Mouse (Mus musculus): ENCODE results near the gene Blnk. TPM values are rescaled to one million over a fixed set of nuclear protein-coding genes. Genes with fewer than 3 reads are reported as not detected.
A peak's percentile ranks its signal among the peaks of the same experiment; 100 is the strongest.

Gene Blnk
- polyA plus RNA-seq, 1 experiment from 2014 or later, result 22.6 TPM

GRCm38 (mm10) chr19:41007733-41008132, 13.4 kb upstream of the Blnk start:
- Histone ChIP-seq H3K4me2 (ENCODE audit: low read depth, low read length) (no peak overlapping the region), H3K27ac (ENCODE audit: low read length) (peak overlapping the region; percentile 77)
- peak; percentile 92 for ATAC-seq

GRCm38 (mm10) chr19:41007326-41007725, 13.0 kb upstream of the Blnk start:
- peak overlapping the region; percentile 77 for H3K27ac ChIP-seq (ENCODE audit: low read length)

More at GRCm38 (mm10) chr19:41007733-41008132, 13.4 kb upstream of the Blnk start:
- 38% methylated on average over 4 of the region's 4 CpGs for WGBS
- Histone ChIP-seq H3K9me3 (ENCODE audit: control insufficient read depth, low read length) (no peaks in the 10 kb centered on the region), H3K9ac (ENCODE audit: low read depth, low read length) (no peak overlapping the region), H3K4me3 (ENCODE audit: low read length) (no peak overlapping the region), H3K36me3 (ENCODE audit: control insufficient read depth, insufficient read depth, low read length) (no peaks in the 10 kb centered on the region), H3K4me1 (ENCODE audit: control insufficient read depth, insufficient read depth, low read length) (peaks cover 12% of the 10 kb centered on the region; the same call in 1 of the 2 replicates), H3K27me3 (replicated peaks; ENCODE audit: control insufficient read depth, insufficient read depth, low read length) (no peaks in the 10 kb centered on the region)

DNA sequence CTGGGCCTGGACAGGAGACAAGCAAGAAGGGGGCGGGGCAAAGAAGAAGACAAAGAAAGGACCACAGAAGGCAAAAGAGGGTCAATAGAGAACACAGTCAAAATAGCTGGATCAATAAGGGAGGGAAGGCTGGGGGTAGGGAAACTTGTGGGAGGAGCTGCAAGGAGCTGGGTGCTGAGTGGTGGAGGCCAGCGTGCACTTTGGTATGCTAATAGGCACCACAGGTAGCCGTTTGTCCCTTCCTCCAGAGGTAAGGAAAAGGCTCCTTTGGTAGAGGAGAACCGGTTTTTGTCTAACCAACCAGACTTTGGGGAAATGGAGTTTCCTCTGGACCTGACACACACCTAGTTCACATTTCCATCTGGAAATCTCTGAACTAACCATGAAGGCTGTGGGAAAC, 12.3 kb upstream of the Blnk start:
- WGBS, result 35% methylated on average over 4 of the region's 4 CpGs
- no peak overlapping the region for H3K9ac ChIP-seq (ENCODE audit: low read depth, low read length)
- no peak overlapping the region for H3K4me2 ChIP-seq (ENCODE audit: low read depth, low read length)
- peak overlapping the region; percentile 77 for H3K27ac ChIP-seq (ENCODE audit: low read length)
- H3K9me3 ChIP-seq (ENCODE audit: control insufficient read depth, low read length), result no peaks in the 10 kb centered on the region
- no peaks in the 10 kb centered on the region for H3K36me3 ChIP-seq (ENCODE audit: control insufficient read depth, insufficient read depth, low read length)
- no peaks in the 10 kb centered on the region for H3K27me3 ChIP-seq (replicated peaks; ENCODE audit: control insufficient read depth, insufficient read depth, low read length)
- H3K4me3 ChIP-seq (ENCODE audit: low read length), result no peak overlapping the region
- peaks cover 6% of the 10 kb centered on the region; the same call in 1 of the 2 replicates for H3K4me1 ChIP-seq (ENCODE audit: control insufficient read depth, insufficient read depth, low read length)
- no peak for ATAC-seq

More at GRCm38 (mm10) chr19:41007326-41007725, 13.0 kb upstream of the Blnk start:
- ATAC-seq, result peak; percentile 67
- H3K27me3 ChIP-seq (replicated peaks; ENCODE audit: control insufficient read depth, insufficient read depth, low read length), result no peaks in the 10 kb centered on the region
- WGBS, result 25% methylated on average over 6 of the region's 6 CpGs
- 0 out of 2 replicates have a peak overlapping the region, but pooled peaks have one; percentile 17 for H3K4me2 ChIP-seq (ENCODE audit: low read depth, low read length)
- H3K4me1 ChIP-seq (ENCODE audit: control insufficient read depth, insufficient read depth, low read length), result peaks cover 11% of the 10 kb centered on the region; the same call in 1 of the 2 replicates
- no peaks in the 10 kb centered on the region for H3K9me3 ChIP-seq (ENCODE audit: control insufficient read depth, low read length)
- no peak overlapping the region for H3K9ac ChIP-seq (ENCODE audit: low read depth, low read length)
- no peaks in the 10 kb centered on the region for H3K36me3 ChIP-seq (ENCODE audit: control insufficient read depth, insufficient read depth, low read length)
- H3K4me3 ChIP-seq (ENCODE audit: low read length), result no peak overlapping the region

DNA sequence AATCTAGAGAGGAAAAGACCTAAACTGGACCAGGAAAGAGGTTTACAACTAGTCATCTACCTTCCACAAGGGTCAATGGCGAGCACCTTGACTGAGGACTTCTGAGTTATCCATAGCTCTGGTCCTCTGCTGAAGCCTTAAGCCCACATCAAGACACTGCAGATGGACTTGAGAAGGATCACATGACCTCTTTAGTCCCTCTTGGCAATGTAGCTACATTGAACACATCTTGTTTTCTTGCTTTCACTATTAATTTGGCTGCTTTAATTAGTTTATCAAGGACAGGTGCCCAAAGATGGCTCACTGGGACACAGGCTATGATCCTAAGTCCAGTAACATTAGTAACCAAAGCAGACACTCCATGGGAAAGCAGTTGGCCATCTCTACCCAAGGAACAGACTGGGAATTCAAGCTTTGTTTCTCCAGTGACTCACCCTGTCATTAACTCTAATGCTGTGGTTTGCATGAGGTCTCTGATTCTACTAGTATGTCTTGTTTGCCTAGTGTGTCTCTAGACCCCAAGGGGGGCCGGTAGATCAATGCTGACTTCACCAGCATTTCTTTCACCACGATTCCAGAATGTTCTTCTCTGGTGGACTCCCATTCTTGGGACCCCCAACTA, 9.5 kb upstream of the Blnk start:
- Histone ChIP-seq H3K4me2 (ENCODE audit: low read depth, low read length) (no peak overlapping the region), H3K27ac (ENCODE audit: low read length) (no peak overlapping the region), H3K9me3 (ENCODE audit: control insufficient read depth, low read length) (no peaks in the 10 kb centered on the region), H3K27me3 (replicated peaks; ENCODE audit: control insufficient read depth, insufficient read depth, low read length) (no peaks in the 10 kb centered on the region), H3K4me1 (ENCODE audit: control insufficient read depth, insufficient read depth, low read length) (0 out of 2 replicates have a peak, but pooled peaks cover 8% of the 10 kb centered on the region), H3K36me3 (ENCODE audit: control insufficient read depth, insufficient read depth, low read length) (no peaks in the 10 kb centered on the region), H3K9ac (ENCODE audit: low read depth, low read length) (no peak overlapping the region), H3K4me3 (ENCODE audit: low read length) (no peak overlapping the region)
- 94% methylated on average over 3 of the region's 3 CpGs for WGBS
- no peak for ATAC-seq

- H3K36me3 ChIP-seq (ENCODE audit: control insufficient read depth, insufficient read depth, low read length), result no peaks in the 10 kb centered on the region
- ATAC-seq, result no peak
These were observed 5.2 kb upstream of the Blnk start for GRCm38 (mm10) chr19:40999569-40999968.

DNA sequence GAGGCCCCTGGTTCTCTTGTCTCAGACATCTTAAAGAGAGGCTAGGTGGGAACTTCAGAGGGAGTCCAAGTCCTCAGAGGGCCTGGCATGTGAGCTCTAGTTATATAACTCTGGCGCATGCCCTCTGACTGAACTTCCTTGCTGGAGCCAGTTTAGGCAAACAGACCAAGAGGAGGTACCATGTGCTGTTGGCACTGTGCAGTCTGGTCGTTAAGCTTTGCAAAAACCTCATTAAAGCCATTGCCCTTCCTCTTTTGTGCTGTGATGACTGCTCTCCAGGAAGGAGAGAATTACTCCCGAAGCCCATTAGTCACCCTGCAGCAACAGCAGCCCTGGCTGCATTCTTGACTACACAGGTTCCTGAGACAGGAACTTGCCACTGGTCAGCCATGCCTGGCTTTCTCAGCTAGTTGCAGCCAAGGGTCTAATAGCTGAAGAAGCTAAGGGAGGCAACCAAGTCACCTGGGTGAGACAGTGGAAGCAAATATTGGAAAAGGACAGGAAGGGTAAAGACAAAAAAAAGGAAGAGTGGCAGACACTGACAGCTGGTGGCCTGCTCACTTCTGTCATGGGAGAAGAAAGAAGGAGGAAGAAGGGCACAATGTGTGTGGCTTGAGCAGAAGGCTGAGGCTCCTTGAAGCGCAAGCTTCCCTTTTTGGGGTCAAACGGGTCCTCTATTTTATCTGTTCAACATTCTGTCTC, 4.3 kb upstream of the Blnk start:
- 49% methylated on average over 5 of the region's 5 CpGs for WGBS
- Histone ChIP-seq H3K4me2 (ENCODE audit: low read depth, low read length) (no peak overlapping the region), H3K4me1 (ENCODE audit: control insufficient read depth, insufficient read depth, low read length) (peaks cover 10% of the 10 kb centered on the region; the same call in 1 of the 2 replicates), H3K9ac (ENCODE audit: low read depth, low read length) (no peak overlapping the region), H3K4me3 (ENCODE audit: low read length) (no peak overlapping the region), H3K36me3 (ENCODE audit: control insufficient read depth, insufficient read depth, low read length) (no peaks in the 10 kb centered on the region), H3K27ac (ENCODE audit: low read length) (peak overlapping the region; percentile 65), H3K27me3 (replicated peaks; ENCODE audit: control insufficient read depth, insufficient read depth, low read length) (no peaks in the 10 kb centered on the region), H3K9me3 (ENCODE audit: control insufficient read depth, low read length) (no peaks in the 10 kb centered on the region)
- no peak for ATAC-seq

More at GRCm38 (mm10) chr19:40999569-40999968, 5.2 kb upstream of the Blnk start:
- no peaks in the 10 kb centered on the region for H3K9me3 ChIP-seq (ENCODE audit: control insufficient read depth, low read length)
- H3K9ac ChIP-seq (ENCODE audit: low read depth, low read length), result no peak overlapping the region
- H3K4me1 ChIP-seq (ENCODE audit: control insufficient read depth, insufficient read depth, low read length), result peaks cover 10% of the 10 kb centered on the region; the same call in 1 of the 2 replicates
- no peaks in the 10 kb centered on the region for H3K27me3 ChIP-seq (replicated peaks; ENCODE audit: control insufficient read depth, insufficient read depth, low read length)
- no peak overlapping the region for H3K4me2 ChIP-seq (ENCODE audit: low read depth, low read length)
- H3K4me3 ChIP-seq (ENCODE audit: low read length), result no peak overlapping the region
- no peak overlapping the region for H3K27ac ChIP-seq (ENCODE audit: low read length)
- 62% methylated on average over 3 of the region's 3 CpGs for WGBS

GRCm38 (mm10) chr19:40996722-40997121, 2.4 kb upstream of the Blnk start:
- 84% methylated on average over 6 of the region's 6 CpGs for WGBS
- ATAC-seq, result no peak
- Histone ChIP-seq H3K27ac (ENCODE audit: low read length) (no peak overlapping the region), H3K36me3 (ENCODE audit: control insufficient read depth, insufficient read depth, low read length) (no peaks in the 10 kb centered on the region), H3K4me1 (ENCODE audit: control insufficient read depth, insufficient read depth, low read length) (peaks cover 10% of the 10 kb centered on the region; the same call in 1 of the 2 replicates), H3K9ac (ENCODE audit: low read depth, low read length) (no peak overlapping the region), H3K4me2 (ENCODE audit: low read depth, low read length) (no peak overlapping the region), H3K27me3 (replicated peaks; ENCODE audit: control insufficient read depth, insufficient read depth, low read length) (no peaks in the 10 kb centered on the region), H3K9me3 (ENCODE audit: control insufficient read depth, low read length) (no peaks in the 10 kb centered on the region), H3K4me3 (ENCODE audit: low read length) (no peak overlapping the region)

DNA sequence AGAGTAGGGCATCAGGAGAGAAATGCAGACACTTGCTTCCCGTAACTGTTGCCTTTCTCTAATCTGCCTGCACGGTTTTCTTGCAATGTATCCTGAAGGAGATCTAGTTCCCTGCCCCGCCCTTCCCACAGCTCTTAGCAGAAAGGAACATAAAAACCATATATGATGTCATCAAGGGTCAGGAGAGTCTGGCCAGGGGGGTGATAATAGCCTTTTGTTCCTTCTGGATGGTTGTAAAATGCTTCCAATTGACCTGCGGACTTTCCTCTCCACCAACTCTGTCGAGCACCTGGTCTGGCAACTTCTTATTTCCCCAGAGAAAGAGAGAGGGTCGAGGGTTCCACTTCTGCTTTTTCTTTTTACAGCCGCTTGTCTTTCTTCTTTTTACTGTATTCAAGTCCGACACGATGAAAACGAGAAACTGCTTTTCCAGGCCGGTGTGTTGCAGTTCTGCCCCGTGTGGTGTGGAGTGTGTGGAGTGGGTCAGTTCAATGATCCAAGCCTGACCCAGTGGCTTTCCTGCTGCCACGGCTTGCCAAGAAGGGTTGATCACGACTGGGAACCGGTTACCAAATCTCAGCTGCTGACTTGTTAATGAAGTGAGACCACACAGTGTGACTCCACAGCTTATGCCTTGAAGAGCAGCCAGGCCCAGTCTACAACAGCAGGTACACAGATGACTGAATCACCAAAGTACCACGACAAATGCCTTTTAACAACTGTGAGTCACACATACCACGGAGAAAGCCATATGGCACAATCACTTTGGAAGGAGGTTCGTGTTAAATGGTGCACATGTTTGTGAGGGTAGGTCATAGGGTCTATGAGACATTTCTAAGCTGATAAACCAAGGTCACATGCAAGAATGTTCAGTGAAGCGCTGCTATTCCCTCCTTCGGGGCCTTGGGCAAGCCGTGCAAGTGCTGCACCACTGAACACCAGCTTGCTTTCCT, 1.4 kb upstream of the Blnk start:
- Histone ChIP-seq H3K4me1 (ENCODE audit: control insufficient read depth, insufficient read depth, low read length) (peaks cover 10% of the 10 kb centered on the region; the same call in 1 of the 2 replicates), H3K36me3 (ENCODE audit: control insufficient read depth, insufficient read depth, low read length) (no peaks in the 10 kb centered on the region), H3K4me2 (ENCODE audit: low read depth, low read length) (peak overlapping the region; percentile 30), H3K27ac (ENCODE audit: low read length) (peak overlapping the region; percentile 84), H3K27me3 (replicated peaks; ENCODE audit: control insufficient read depth, insufficient read depth, low read length) (no peaks in the 10 kb centered on the region), H3K9me3 (ENCODE audit: control insufficient read depth, low read length) (no peaks in the 10 kb centered on the region), H3K4me3 (ENCODE audit: low read length) (peak overlapping the region; percentile 4; the same call in 1 of the 2 replicates), H3K9ac (ENCODE audit: low read depth, low read length) (peak overlapping the region; percentile 26; the same call in 1 of the 2 replicates)
- WGBS, result 44% methylated on average over 21 of the region's 21 CpGs
- peak; percentile 62 for ATAC-seq

Measured in intestine, embryonic 16.5 days (tissue).